Mouse (Mus musculus): ENCODE data around the gene Chst7. TPM values are rescaled to one million over a fixed set of nuclear protein-coding genes. Genes with fewer than 3 reads are reported as not detected.

Chst7 gene
- polyA plus RNA-seq, 1 experiment from 2014 or later, result 5.9 TPM

DNA sequence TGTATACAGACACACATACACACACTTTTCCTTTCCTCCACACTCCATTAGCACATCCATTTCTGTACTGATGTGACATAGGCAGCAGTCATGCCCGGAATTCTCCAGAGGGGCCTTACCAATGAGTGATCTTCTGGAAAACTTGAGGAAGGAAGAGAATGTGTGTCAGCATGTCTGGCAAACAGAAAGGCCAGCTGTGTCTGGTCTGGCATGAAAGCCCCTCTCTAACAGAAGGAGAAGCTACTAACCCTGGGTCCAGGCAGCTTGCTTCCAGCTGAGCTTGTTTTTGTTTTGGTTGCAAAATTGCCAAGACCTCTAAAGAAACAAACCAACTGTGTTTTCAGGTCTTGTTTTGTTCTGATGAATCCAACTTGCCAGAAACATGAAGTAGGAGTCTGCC lies 70.1 kb downstream of the Chst7 start:
- Histone ChIP-seq H3K9ac (no peak overlapping the region), H3K27ac (no peak overlapping the region), H3K4me3 (no peak overlapping the region), H3K9me3 (replicated peaks) (no peaks in the 10 kb centered on the region), H3K4me2 (no peak overlapping the region), H3K36me3 (no peaks in the 10 kb centered on the region), H3K27me3 (no peaks in the 10 kb centered on the region), H3K4me1 (replicated peaks) (no peaks in the 10 kb centered on the region)
- ATAC-seq (replicated peaks; ENCODE audit: insufficient number of reproducible peaks, insufficient read depth, low FRiP score, low read depth), result no peak
- 64% methylated on average over 1 of the region's 1 CpGs for WGBS

Other genes starting within 250 kb of the Chst7 start
- 4.7 and 6.2 TPM in 2 replicates for gene Slc9a7, start 232.2 kb downstream of the Chst7 start, polyA plus RNA-seq (2015; fragmentation: Nextera tagmentation; extraction: Ambion mirVana)